In the genomic region with DNA sequence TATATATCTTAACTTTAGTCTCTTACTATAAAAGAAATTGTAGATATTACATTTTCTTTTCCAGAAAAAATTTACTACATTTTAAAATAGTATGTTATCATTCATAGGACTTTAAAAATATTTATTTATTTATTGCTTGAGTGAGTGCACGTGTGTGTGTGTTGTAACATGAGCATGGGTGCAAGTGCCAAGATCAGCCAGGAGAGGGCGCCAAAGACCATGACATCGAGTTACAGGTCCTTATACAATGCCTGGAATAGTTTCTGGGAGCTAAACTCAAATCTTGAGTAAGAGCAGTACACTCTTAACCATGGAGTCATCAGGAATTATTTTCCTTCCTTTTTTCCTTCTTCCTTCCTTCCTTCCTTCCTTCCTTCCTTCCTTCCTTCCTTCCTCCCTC, we compare ENCODE assay signal across 9 mouse cellular contexts.
DNase-seq lines count a peak whose midpoint lies in the region; ATAC-seq and TF ChIP-seq lines count a peak whose summit lies in the region.
"Had no signal": no experiment of that assay in that cellular context is flagged by ENCODE, and none has a peak within 500 bp of the region (broad histone marks: within the 10 kb centered on the region; RNA-seq: fewer than 3 reads in every experiment).

No protein-coding gene starts in this region.

- no peak overlapping the region for H3K9ac ChIP-seq in forebrain, embryonic 14.5 days (ENCODE audit: low read length)
- no peak overlapping the region for H3K9ac ChIP-seq in forebrain, embryonic 15.5 days (replicated peaks)
- H3K9ac ChIP-seq in lung, postnatal 0 days (replicated peaks; ENCODE audit: low read depth): no peak overlapping the region
- no peak overlapping the region for H3K9ac ChIP-seq in stomach, postnatal 0 days (ENCODE audit: low read length)
- H3K9ac ChIP-seq: lung, embryonic 15.5 days had no signal

- no peak for ATAC-seq in forebrain, embryonic 14.5 days
- no peak for ATAC-seq in forebrain, embryonic 15.5 days (replicated peaks)
- no peak for ATAC-seq in lung, postnatal 0 days
- no peak for ATAC-seq in stomach, postnatal 0 days (ENCODE audit: low FRiP score, low TSS enrichment)

- no peaks in the 10 kb centered on the region for H3K27me3 ChIP-seq in forebrain, embryonic 14.5 days (replicated peaks; ENCODE audit: control insufficient read depth, insufficient read depth, low read length)
- no peaks in the 10 kb centered on the region for H3K27me3 ChIP-seq in forebrain, embryonic 15.5 days
- no peaks in the 10 kb centered on the region for H3K27me3 ChIP-seq in lung, postnatal 0 days (replicated peaks; ENCODE audit: insufficient read depth, low read length)
- H3K27me3 ChIP-seq in stomach, postnatal 0 days (ENCODE audit: control insufficient read depth, insufficient read depth, low read length): no peaks in the 10 kb centered on the region
- H3K27me3 ChIP-seq: lung, embryonic 15.5 days had no signal

- no peak overlapping the region for H3K4me2 ChIP-seq in forebrain, embryonic 14.5 days (ENCODE audit: low read length)
- no peak overlapping the region for H3K4me2 ChIP-seq in forebrain, embryonic 15.5 days (replicated peaks)
- no peak overlapping the region for H3K4me2 ChIP-seq in lung, postnatal 0 days (replicated peaks; ENCODE audit: low read depth, low read length)
- no peak overlapping the region for H3K4me2 ChIP-seq in stomach, postnatal 0 days (replicated peaks; ENCODE audit: low read depth)
- H3K4me2 ChIP-seq: lung, embryonic 15.5 days had no signal

- peak; percentile 39 for DNase-seq in forebrain, embryonic 14.5 days (ENCODE audit: low spot score)
- peak; percentile 6 for DNase-seq in lung, postnatal 0 days (ENCODE audit: low spot score)
- DNase-seq in lung, adult 18-20 months: no peak
- DNase-seq in adrenal gland, postnatal 36 days: peak; percentile 37 to 38
- peak; percentile 14 for DNase-seq in stomach, postnatal 0 days (ENCODE audit: low spot score)
- DNase-seq in spleen, postnatal 14 days (ENCODE audit: low spot score in 2 of 2): no peak

- 15% methylated on average over 3 of the region's 3 CpGs for WGBS in forebrain, embryonic 14.5 days
- WGBS in forebrain, embryonic 15.5 days: 12% methylated on average over 3 of the region's 3 CpGs
- 8% methylated on average over 3 of the region's 3 CpGs for WGBS in lung, postnatal 0 days
- WGBS in stomach, postnatal 0 days: 12% methylated on average over 3 of the region's 3 CpGs

- no peak for TF ChIP-seq EP300 in lung, postnatal 0 days (IDR thresholded peaks at IDR 0.05)
- no peak for TF ChIP-seq EP300 in stomach, postnatal 0 days (optimal IDR thresholded peaks at IDR 0.05)

- H3K9me3 ChIP-seq in forebrain, embryonic 14.5 days (replicated peaks; ENCODE audit: control insufficient read depth, low read length): no peaks in the 10 kb centered on the region
- H3K9me3 ChIP-seq in forebrain, embryonic 15.5 days: no peaks in the 10 kb centered on the region
- H3K9me3 ChIP-seq in lung, postnatal 0 days (ENCODE audit: low read length): no peaks in the 10 kb centered on the region
- no peaks in the 10 kb centered on the region for H3K9me3 ChIP-seq in stomach, postnatal 0 days (ENCODE audit: control insufficient read depth, low read length)
- H3K9me3 ChIP-seq: lung, embryonic 15.5 days had no signal

- no peaks in the 10 kb centered on the region for H3K36me3 ChIP-seq in forebrain, embryonic 14.5 days (ENCODE audit: control insufficient read depth, insufficient read depth, low read length)
- H3K36me3 ChIP-seq in forebrain, embryonic 15.5 days: no peaks in the 10 kb centered on the region
- no peaks in the 10 kb centered on the region for H3K36me3 ChIP-seq in lung, postnatal 0 days (ENCODE audit: insufficient read depth, low read length)
- H3K36me3 ChIP-seq in stomach, postnatal 0 days (ENCODE audit: control insufficient read depth, insufficient read depth, low read length): no peaks in the 10 kb centered on the region
- H3K36me3 ChIP-seq: lung, embryonic 15.5 days had no signal

- H3K27ac ChIP-seq in forebrain, embryonic 14.5 days (ENCODE audit: low read depth, low read length): no peak overlapping the region
- H3K27ac ChIP-seq in forebrain, embryonic 15.5 days (replicated peaks): no peak overlapping the region
- H3K27ac ChIP-seq in lung, postnatal 0 days (ENCODE audit: low read length): no peak overlapping the region
- no peak overlapping the region for H3K27ac ChIP-seq in embryonic fibroblast, embryonic 13.5 days (ENCODE audit: insufficient read depth, low read length)
- no peak overlapping the region for H3K27ac ChIP-seq in stomach, postnatal 0 days (replicated peaks)
- H3K27ac ChIP-seq: lung, embryonic 15.5 days had no signal

- TF ChIP-seq CTCF in lung, postnatal 0 days (IDR thresholded peaks at IDR 0.05): peak; percentile 42
- peak; percentile 66; the same call in 1 of the 2 replicates for TF ChIP-seq CTCF in embryonic fibroblast, embryonic 13.5 days (IDR thresholded peaks at IDR 0.05; ENCODE audit: borderline replicate concordance, insufficient read depth, low read length)
- TF ChIP-seq CTCF in stomach, postnatal 0 days (IDR thresholded peaks at IDR 0.05; ENCODE audit: low read depth): peak; percentile 64

- TF ChIP-seq POLR2A in embryonic fibroblast, embryonic 13.5 days (IDR thresholded peaks at IDR 0.05; ENCODE audit: low read depth, low read length): no peak

- H3K4me3 ChIP-seq in forebrain, embryonic 14.5 days (ENCODE audit: low read depth, low read length): no peak overlapping the region
- H3K4me3 ChIP-seq in forebrain, embryonic 15.5 days: no peak overlapping the region
- H3K4me3 ChIP-seq in lung, postnatal 0 days (ENCODE audit: low read depth, low read length): no peak overlapping the region
- no peak overlapping the region for H3K4me3 ChIP-seq in embryonic fibroblast, embryonic 13.5 days (ENCODE audit: insufficient read depth, low read length)
- H3K4me3 ChIP-seq in stomach, postnatal 0 days (ENCODE audit: low read depth, low read length): no peak overlapping the region
- H3K4me3 ChIP-seq: lung, embryonic 15.5 days had no signal

- H3K4me1 ChIP-seq in forebrain, embryonic 14.5 days (ENCODE audit: control insufficient read depth, insufficient read depth, low read length): no peaks in the 10 kb centered on the region
- no peaks in the 10 kb centered on the region for H3K4me1 ChIP-seq in forebrain, embryonic 15.5 days
- no peaks in the 10 kb centered on the region for H3K4me1 ChIP-seq in lung, postnatal 0 days (ENCODE audit: insufficient read depth, low read depth, low read length)
- no peaks in the 10 kb centered on the region for H3K4me1 ChIP-seq in embryonic fibroblast, embryonic 13.5 days (ENCODE audit: control insufficient read depth, insufficient read depth, low read length)
- no peaks in the 10 kb centered on the region for H3K4me1 ChIP-seq in stomach, postnatal 0 days (replicated peaks; ENCODE audit: control insufficient read depth, insufficient read depth)
- H3K4me1 ChIP-seq: lung, embryonic 15.5 days had no signal

Comparison
In these comparisons a context has a peak if more than half of its experiments do, and no peak if none do; other contexts are left out.
1. DNase-seq: peak in forebrain, embryonic 14.5 days (single experiment), lung, postnatal 0 days (single experiment), adrenal gland, postnatal 36 days (2 of 2) and stomach, postnatal 0 days (single experiment); none in lung, adult 18-20 months (0 of 2) and spleen, postnatal 14 days (0 of 2).
2. Peak in every context shown above with its lines, with median percentiles within 50 percentile points of each other: CTCF ChIP-seq.